9 mouse cellular contexts compared by ENCODE assay signal in the genomic region with DNA sequence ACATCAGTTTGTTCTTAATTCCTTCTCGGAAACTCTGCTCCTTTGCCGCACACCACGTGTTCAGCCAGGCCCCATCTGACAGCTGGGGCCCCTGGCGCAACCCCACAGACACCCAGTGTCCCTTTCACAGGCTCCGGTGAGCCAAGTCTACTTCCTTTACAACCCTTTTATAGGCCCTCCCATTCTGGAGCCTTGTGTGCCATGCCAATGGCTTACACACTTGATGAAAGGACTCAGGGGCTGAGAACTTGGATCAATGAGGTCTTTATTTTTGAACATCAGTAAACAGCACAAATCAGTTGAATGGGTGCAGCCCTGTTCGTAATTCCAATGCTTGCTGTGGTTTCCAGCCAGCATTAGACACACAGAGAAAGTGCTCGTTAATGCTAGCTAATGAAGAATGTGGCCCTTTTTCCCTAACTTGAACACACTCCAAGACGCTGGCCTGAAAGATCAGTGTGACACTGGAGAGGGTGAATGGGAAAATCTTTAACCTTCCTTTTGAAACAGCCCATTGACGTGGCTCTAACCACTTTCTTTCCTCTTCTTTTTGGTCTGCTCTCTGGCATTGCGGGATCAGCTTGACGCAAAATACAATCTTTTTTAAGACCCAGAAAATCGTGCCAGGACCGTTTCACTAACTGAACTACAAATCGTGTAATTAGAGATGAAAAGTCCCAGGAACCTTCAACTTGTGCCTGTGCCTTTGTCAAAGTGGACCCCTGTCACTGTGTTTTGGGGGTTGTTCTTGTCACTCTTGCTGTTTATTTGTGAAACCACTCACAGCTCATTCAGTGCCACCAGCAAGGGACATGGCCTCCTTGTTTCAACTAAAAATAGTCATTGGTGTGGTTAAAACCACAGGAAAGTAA. TPM values are rescaled to one million over a fixed set of nuclear protein-coding genes. Genes with fewer than 3 reads are reported as not detected.
DNase-seq lines count a peak whose midpoint lies in the region; ATAC-seq and TF ChIP-seq lines count a peak whose summit lies in the region.
"Had no signal": no experiment of that assay in that cellular context is flagged by ENCODE, and none has a peak within 500 bp of the region (broad histone marks: within the 10 kb centered on the region; RNA-seq: fewer than 3 reads in every experiment).

No protein-coding gene starts in this region.

- TF ChIP-seq POLR2A in thymus, adult 2 months (IDR thresholded peaks at IDR 0.05; ENCODE audit: control insufficient read depth, extremely low read depth, insufficient read depth, low read length, poor library complexity), result no peak
- no peak for TF ChIP-seq POLR2A in kidney, adult 2 months (IDR thresholded peaks at IDR 0.05; ENCODE audit: low read depth, low read length)

- TF ChIP-seq CTCF in thymus, adult 2 months (IDR thresholded peaks at IDR 0.05; ENCODE audit: borderline replicate concordance, control insufficient read depth, extremely low read depth, insufficient read depth, low read length, poor library complexity), result no peak
- no peak for TF ChIP-seq CTCF in kidney, adult 2 months (conservative IDR thresholded peaks at IDR 0.05; ENCODE audit: insufficient read depth, insufficient read length, low read depth, low read length)

- peaks cover 16% of the 10 kb centered on the region for H3K4me1 ChIP-seq in thymus, adult 2 months (replicated peaks; ENCODE audit: control insufficient read depth, insufficient read depth, low read length)
- H3K4me1 ChIP-seq in kidney, adult 2 months (ENCODE audit: control insufficient read depth, insufficient read depth, low read length), result no peaks in the 10 kb centered on the region

- peak; percentile 83 for ATAC-seq in granulocyte monocyte progenitor cell, adult 5-6 weeks (replicated peaks; ENCODE audit: poor library complexity, severe bottlenecking)

- H3K27me3 ChIP-seq in thymus, adult 2 months (ENCODE audit: control insufficient read depth, insufficient read depth, low read length), result no peaks in the 10 kb centered on the region
- no peaks in the 10 kb centered on the region for H3K27me3 ChIP-seq in kidney, adult 2 months (replicated peaks; ENCODE audit: control insufficient read depth, insufficient read depth, low read length)

- no peaks in the 10 kb centered on the region for H3K36me3 ChIP-seq in thymus, adult 2 months (ENCODE audit: control insufficient read depth, insufficient read depth, low read length)
- H3K36me3 ChIP-seq in kidney, adult 2 months (ENCODE audit: control insufficient read depth, insufficient read depth, low read length), result no peaks in the 10 kb centered on the region

- no peak overlapping the region for H3K4me3 ChIP-seq in thymus, adult 2 months (ENCODE audit: control insufficient read depth, insufficient read depth, low read length)
- no peak overlapping the region for H3K4me3 ChIP-seq in kidney, adult 2 months (ENCODE audit: insufficient read depth, low read depth, low read length)

- DNase-seq in thymus, postnatal 14 days, result peak; percentile 22
- no peak for DNase-seq in thymus, adult 2 months
- DNase-seq in left cerebral cortex, postnatal 14 days (ENCODE audit: low spot score in 2 of 2), result peak; percentile 58 to 64
- DNase-seq in skeletal muscle tissue, adult 2 months (ENCODE audit: low read depth, low spot score), result peak; percentile 42
- no peak for DNase-seq in ovary, adult 18-20 months (ENCODE audit: low spot score)
- DNase-seq in kidney, adult 2 months, result no peak
- no peak for DNase-seq in spleen, postnatal 14 days (ENCODE audit: low spot score in 2 of 2)
- DNase-seq: lung, embryonic 14.5 days had no signal

- no peak overlapping the region for H3K27ac ChIP-seq in thymus, adult 2 months (ENCODE audit: control insufficient read depth, insufficient read depth, low read length)
- no peak overlapping the region for H3K27ac ChIP-seq in kidney, adult 2 months (ENCODE audit: insufficient read depth, low read depth, low read length)

- intact Hi-C loops in left cerebral cortex, postnatal 14 days (cut with DNase I), result no loop called here

- WGBS in thymus, adult 2 months, result 16% methylated on average over 14 of the region's 14 CpGs
- WGBS in kidney, adult 2 months, result 71% methylated on average over 14 of the region's 14 CpGs

RNA-seq across cellular contexts. Expression of a gene that starts 15.0 kb away (rescaled TPM):
- 7.8 and 15.2 TPM in 2 replicates for polyA plus RNA-seq in thymus, adult 2 months (2012; rRNA removed)
- total RNA-seq in granulocyte monocyte progenitor cell, adult 5-6 weeks (2014; fragmentation: Nextera tagmentation), result 2.5 TPM in 1 of 2 replicates, not detected in the other
- total RNA-seq in granulocyte monocyte progenitor cell, adult 5-6 weeks (2017), result 0.26 TPM in 1 of 2 replicates, not detected in the other
- total RNA-seq in left cerebral cortex, postnatal 14 days (2021), result under 1 TPM; 0.70 to 0.99 TPM
- 1.2 and 1.7 TPM in 2 replicates for polyA plus RNA-seq in kidney, adult 2 months (2012; rRNA removed)

RNA-seq across cellular contexts. Expression of a gene that starts 34.7 kb away (rescaled TPM):
- polyA plus RNA-seq in thymus, adult 2 months (2012; rRNA removed), result 0.11 TPM in 1 of 2 replicates, not detected in the other
- not detected in 2 replicates for total RNA-seq in granulocyte monocyte progenitor cell, adult 5-6 weeks (2014; fragmentation: Nextera tagmentation)
- total RNA-seq in granulocyte monocyte progenitor cell, adult 5-6 weeks (2017), result not detected in 2 replicates
- not detected for total RNA-seq in left cerebral cortex, postnatal 14 days (2021)
- polyA plus RNA-seq in kidney, adult 2 months (2012; rRNA removed), result 0.05 TPM in 1 of 2 replicates, not detected in the other
- polyA plus RNA-seq: lung, embryonic 14.5 days had no signal

RNA-seq across cellular contexts. Expression of a gene that starts 46.6 kb away (rescaled TPM):
- 0.05 TPM in 1 of 2 replicates, not detected in the other for polyA plus RNA-seq in thymus, adult 2 months (2012; rRNA removed)
- total RNA-seq in granulocyte monocyte progenitor cell, adult 5-6 weeks (2014; fragmentation: Nextera tagmentation), result not detected in 2 replicates
- not detected in 2 replicates for total RNA-seq in granulocyte monocyte progenitor cell, adult 5-6 weeks (2017)
- not detected for total RNA-seq in left cerebral cortex, postnatal 14 days (2021)
- polyA plus RNA-seq in kidney, adult 2 months (2012; rRNA removed), result not detected in 2 replicates
- polyA plus RNA-seq: lung, embryonic 14.5 days had no signal

RNA-seq across cellular contexts. Expression of a gene that starts 52.2 kb away (rescaled TPM):
- polyA plus RNA-seq in thymus, adult 2 months (2012; rRNA removed), result 21.0 and 23.8 TPM in 2 replicates
- 30.3 and 42.4 TPM in 2 replicates for total RNA-seq in granulocyte monocyte progenitor cell, adult 5-6 weeks (2014; fragmentation: Nextera tagmentation)
- total RNA-seq in granulocyte monocyte progenitor cell, adult 5-6 weeks (2017), result 14.2 and 23.8 TPM in 2 replicates
- total RNA-seq in left cerebral cortex, postnatal 14 days (2021), result 10 to 100 TPM; 25.8 to 26.9 TPM
- 22.7 and 27.0 TPM in 2 replicates for polyA plus RNA-seq in kidney, adult 2 months (2012; rRNA removed)

Comparison
In these comparisons a context has a peak if more than half of its experiments do, and no peak if none do; other contexts are left out.
1. DNase-seq: peak in thymus, postnatal 14 days (single experiment), left cerebral cortex, postnatal 14 days (2 of 2) and skeletal muscle tissue, adult 2 months (single experiment); none in thymus, adult 2 months (single experiment), ovary, adult 18-20 months (single experiment), kidney, adult 2 months (single experiment) and spleen, postnatal 14 days (0 of 2).